Mouse (Mus musculus): ENCODE results near the gene Chn2.

DNA sequence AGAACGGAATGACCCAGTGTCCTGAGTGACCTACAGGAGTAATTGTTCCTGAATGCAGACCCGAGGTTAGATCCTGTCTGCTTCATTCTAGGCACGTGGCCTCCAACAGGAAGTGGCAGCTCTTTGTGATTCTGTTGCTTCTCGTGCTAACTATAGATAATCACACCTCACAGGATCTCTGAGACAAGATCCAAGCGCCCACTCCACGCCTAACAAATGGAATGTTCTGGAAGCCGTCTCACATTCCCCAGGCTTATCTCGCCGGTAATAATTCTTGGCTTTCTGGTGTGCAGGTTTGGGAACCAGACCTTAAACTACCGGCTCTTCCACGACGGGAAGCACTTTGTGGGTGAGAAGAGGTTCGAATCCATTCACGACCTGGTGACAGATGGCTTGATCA, 180.8 kb downstream of the Chn2 start:
- TF ChIP-seq POLR2A (IDR thresholded peaks at IDR 0.05; ENCODE audit: low read depth, low read length) = no peak
- no peak for TF ChIP-seq CTCF (conservative IDR thresholded peaks at IDR 0.05; ENCODE audit: insufficient read depth, insufficient read length, low read depth, low read length)

Measured in kidney, adult 2 months (tissue).